Mouse (Mus musculus) lung, embryonic 15.5 days (tissue): Measurements from ENCODE around the gene R3hdml. TPM values are rescaled to one million over a fixed set of nuclear protein-coding genes. Genes with fewer than 3 reads are reported as not detected.

ENCODE experiments used
- ATAC-seq: fragments of 200-750 bp; cut with Nextera tagmentation; 2 replicates; pipeline ENCODE4 v1.8.0; 2017; ENCODE audit warnings: moderate number of reproducible peaks, borderline replicate concordance; ENCODE audit not compliant: low FRiP score, low TSS enrichment; ENCODE audit errors: extremely low read depth
- H3K27ac ChIP-seq: fragments of 300-500 bp; sonication (generic); 2 replicates; pipeline ENCODE4 v1.5.1; 2015; ENCODE audit warnings: moderate library complexity, mild to moderate bottlenecking, inconsistent platforms
- H3K27me3 ChIP-seq: fragments of 300-500 bp; sonication (generic); 2 replicates; pipeline ENCODE4 v1.6.1; 2015; ENCODE audit warnings: inconsistent platforms
- H3K36me3 ChIP-seq: fragments of 300-500 bp; sonication (generic); 2 replicates; pipeline ENCODE4 v1.6.1; 2015; ENCODE audit warnings: inconsistent platforms
- H3K4me1 ChIP-seq: fragments of 300-500 bp; sonication (generic); 2 replicates; pipeline ENCODE4 v1.6.1; 2015; ENCODE audit warnings: inconsistent platforms
- H3K4me2 ChIP-seq: fragments of 300-500 bp; sonication (generic); 2 replicates; pipeline ENCODE4 v1.6.1; 2015; ENCODE audit warnings: inconsistent platforms, mild to moderate bottlenecking, moderate library complexity
- H3K4me3 ChIP-seq: fragments of 300-500 bp; sonication (generic); 2 replicates; pipeline ENCODE4 v1.5.1; 2015; ENCODE audit warnings: mild to moderate bottlenecking, inconsistent platforms
- H3K9ac ChIP-seq: fragments of 300-500 bp; sonication (generic); 2 replicates; pipeline ENCODE4 v1.6.1; 2015; ENCODE audit warnings: inconsistent platforms
- H3K9me3 ChIP-seq: fragments of 300-500 bp; sonication (generic); 2 replicates; pipeline ENCODE4 v1.6.1; 2016; ENCODE audit warnings: inconsistent platforms
- WGBS: fragments of 180-500 bp; shearing (Covaris S2); methylation state at CpG from one replicate; pipeline ENCODE4 v1.1.7; 2015; 5-methylcytosine and 5-hydroxymethylcytosine counted together
- polyA plus RNA-seq: library from polyadenylated mRNA; unstranded; fragments of >200 nt; fragmentation: Nextera tagmentation; extraction: Ambion mirVana; gene quantifications from 2 replicates; pipeline ENCODE4 v1.2.1, GENCODE M21; 2015

The R3hdml gene
- polyA plus RNA-seq, 1 experiment from 2014 or later: 0.14 TPM

DNA sequence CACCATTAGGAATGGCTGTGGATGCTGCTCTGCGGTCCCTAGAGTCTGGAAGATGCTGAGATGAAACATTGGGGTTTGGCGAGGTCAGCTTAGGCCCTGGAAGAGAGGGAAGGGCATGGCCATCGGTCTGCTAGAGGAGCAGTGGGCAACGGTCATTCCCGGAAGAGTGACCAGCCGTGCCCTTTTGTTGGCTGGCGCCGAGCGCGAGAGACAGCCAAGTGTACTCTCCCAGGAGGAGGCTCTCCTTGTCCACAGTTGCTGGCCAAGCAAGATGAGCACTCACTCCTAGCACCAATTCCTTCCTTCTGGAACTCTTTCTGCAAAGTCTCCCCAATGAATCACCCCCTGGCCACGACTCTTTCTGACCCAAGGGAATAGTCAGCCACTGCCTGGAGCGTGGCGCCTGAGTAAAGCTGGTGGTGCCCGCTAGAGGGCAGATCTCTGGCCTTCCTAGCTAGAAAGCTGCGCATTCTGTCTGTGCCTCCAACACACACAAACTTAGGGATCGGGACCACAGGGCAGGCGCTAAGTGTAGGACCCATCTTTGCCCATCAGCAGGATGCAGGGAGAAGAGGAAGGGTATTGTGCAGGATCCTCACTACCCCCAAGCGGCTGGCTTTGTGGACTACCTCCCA is 11.8 kb upstream of the R3hdml start:
- Histone ChIP-seq H3K27ac (no peak overlapping the region), H3K9me3 (no peaks in the 10 kb centered on the region), H3K4me3 (no peak overlapping the region), H3K27me3 (peaks cover 37% of the 10 kb centered on the region), H3K9ac (no peak overlapping the region), H3K4me1 (no peaks in the 10 kb centered on the region), H3K36me3 (no peaks in the 10 kb centered on the region), H3K4me2 (no peak overlapping the region)
- no peak for ATAC-seq
- WGBS: 48% methylated on average over 18 of the region's 18 CpGs

DNA sequence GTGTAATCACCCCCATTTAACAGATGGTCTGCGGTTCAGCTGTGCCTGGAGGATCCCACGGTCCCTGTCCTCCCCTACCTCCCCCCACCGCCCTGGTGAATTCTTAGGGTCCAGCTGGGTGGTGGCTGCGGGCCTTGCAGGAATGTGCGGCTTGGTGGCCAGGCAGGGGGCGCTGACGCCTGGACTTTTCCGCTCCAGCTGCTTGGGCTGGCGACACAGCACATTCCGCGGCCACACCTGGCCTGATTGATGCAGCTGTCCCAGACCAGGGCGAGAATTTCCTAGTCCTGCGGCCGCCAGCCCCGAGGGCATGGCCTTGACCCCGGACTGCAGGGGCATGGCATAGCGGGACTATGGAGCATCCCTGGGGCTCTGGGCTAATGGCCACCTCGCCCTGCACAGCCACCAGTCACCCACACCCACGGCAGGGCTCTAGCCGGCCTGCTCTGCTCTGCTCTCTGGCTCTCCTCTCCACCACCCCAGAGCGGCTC is 10.5 kb upstream of the R3hdml start:
- no peaks in the 10 kb centered on the region for H3K36me3 ChIP-seq
- H3K9me3 ChIP-seq: no peaks in the 10 kb centered on the region
- H3K4me3 ChIP-seq: 0 out of 2 replicates have a peak overlapping the region, but pooled peaks have one; percentile 3
- WGBS: 2% methylated on average over 21 of the region's 21 CpGs
- H3K27me3 ChIP-seq: peaks cover 37% of the 10 kb centered on the region
- H3K9ac ChIP-seq: no peak overlapping the region
- H3K4me1 ChIP-seq: no peaks in the 10 kb centered on the region
- H3K4me2 ChIP-seq: peak overlapping the region; percentile 40
- peak; percentile 46; the same call in 1 of the 2 replicates for ATAC-seq
- no peak overlapping the region for H3K27ac ChIP-seq

DNA sequence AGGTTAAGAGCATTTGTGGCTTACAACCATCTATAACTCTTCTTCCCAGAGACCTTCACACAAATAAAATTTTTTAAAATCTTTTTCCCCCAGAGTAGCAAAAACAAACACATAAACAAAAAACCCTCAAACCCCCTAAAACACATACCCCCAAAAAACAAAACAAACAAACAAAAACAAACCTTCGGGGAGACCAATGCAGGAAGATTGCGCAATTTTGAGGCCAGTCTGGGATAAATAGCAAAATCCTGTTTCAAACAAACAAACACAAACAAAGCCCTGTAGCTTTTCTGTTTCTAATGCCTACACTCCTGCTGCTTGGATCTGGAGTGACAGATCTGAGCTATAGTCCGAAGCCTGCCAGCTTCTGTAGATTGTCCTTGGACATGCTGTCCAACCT is 4.8 kb upstream of the R3hdml start:
- no peak for ATAC-seq
- Histone ChIP-seq H3K36me3 (no peaks in the 10 kb centered on the region), H3K9me3 (no peaks in the 10 kb centered on the region), H3K9ac (no peak overlapping the region), H3K27me3 (peaks cover 14% of the 10 kb centered on the region), H3K4me1 (no peaks in the 10 kb centered on the region), H3K4me2 (no peak overlapping the region), H3K4me3 (no peak overlapping the region), H3K27ac (no peak overlapping the region)
- 78% methylated on average over 3 of the region's 3 CpGs for WGBS

DNA sequence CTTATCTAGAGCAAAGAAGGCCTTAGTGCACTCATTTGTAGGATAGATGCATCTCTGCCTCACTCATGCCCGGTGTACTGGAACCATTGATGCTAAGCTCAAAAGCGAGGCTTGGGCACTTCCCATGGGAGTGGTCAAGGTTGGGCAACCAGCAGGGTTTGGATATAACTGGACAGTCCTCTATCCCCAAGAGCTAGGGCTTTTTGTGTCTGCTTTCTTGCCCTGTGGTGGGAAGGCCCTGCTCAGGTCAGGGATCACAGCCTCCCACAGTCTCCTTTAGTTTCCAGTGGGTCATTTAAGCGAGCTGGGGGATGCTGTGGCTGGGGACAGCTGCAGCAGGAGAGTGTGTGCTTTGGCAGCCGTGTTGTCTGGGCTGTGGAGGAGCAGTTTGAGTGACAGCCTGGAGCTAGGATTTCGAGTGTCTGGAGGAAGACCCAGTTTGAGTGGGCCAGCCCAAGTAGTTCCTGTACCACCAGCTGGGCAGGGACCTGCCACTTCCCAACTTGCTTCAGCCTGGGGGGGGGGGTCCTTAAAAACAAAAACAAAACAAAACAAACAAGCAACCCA is 2.3 kb upstream of the R3hdml start:
- no peak for ATAC-seq
- no peaks in the 10 kb centered on the region for H3K9me3 ChIP-seq
- H3K27me3 ChIP-seq: no peaks in the 10 kb centered on the region
- H3K9ac ChIP-seq: no peak overlapping the region
- no peak overlapping the region for H3K27ac ChIP-seq
- no peak overlapping the region for H3K4me2 ChIP-seq
- H3K4me1 ChIP-seq: no peaks in the 10 kb centered on the region
- H3K4me3 ChIP-seq: no peak overlapping the region
- H3K36me3 ChIP-seq: no peaks in the 10 kb centered on the region
- 48% methylated on average over 5 of the region's 5 CpGs for WGBS

DNA sequence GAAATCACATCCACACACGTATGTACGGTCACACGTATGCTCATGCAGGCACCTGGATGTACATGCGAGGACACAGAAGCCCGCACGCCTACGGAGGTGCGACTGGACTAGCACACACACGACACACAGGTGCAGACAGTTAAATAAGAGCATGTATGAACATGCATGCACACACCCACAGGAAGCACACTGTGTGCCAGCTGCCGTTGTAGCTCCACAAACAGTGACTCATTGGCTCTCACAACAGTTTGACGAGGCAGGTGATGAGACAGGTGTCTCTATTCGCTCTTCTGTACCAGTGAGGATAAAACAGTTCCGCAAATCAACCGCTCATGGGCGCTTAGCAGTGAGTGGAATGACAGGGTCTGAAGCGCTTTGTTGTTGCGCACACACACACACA is 1.5 kb upstream of the R3hdml start:
- no peak overlapping the region for H3K4me3 ChIP-seq
- no peak overlapping the region for H3K9ac ChIP-seq
- H3K27me3 ChIP-seq: no peaks in the 10 kb centered on the region
- no peaks in the 10 kb centered on the region for H3K4me1 ChIP-seq
- no peaks in the 10 kb centered on the region for H3K9me3 ChIP-seq
- no peaks in the 10 kb centered on the region for H3K36me3 ChIP-seq
- ATAC-seq: no peak
- no peak overlapping the region for H3K4me2 ChIP-seq
- WGBS: 88% methylated on average over 17 of the region's 17 CpGs
- H3K27ac ChIP-seq: no peak overlapping the region

- Histone ChIP-seq H3K4me1 (no peaks in the 10 kb centered on the region), H3K27ac (no peak overlapping the region), H3K4me2 (no peak overlapping the region), H3K9ac (no peak overlapping the region), H3K27me3 (no peaks in the 10 kb centered on the region), H3K9me3 (no peaks in the 10 kb centered on the region), H3K36me3 (no peaks in the 10 kb centered on the region), H3K4me3 (no peak overlapping the region)
- no peak for ATAC-seq
- WGBS: 36% methylated on average over 7 of the region's 7 CpGs
Measured at GRCm38 (mm10) chr2:163491351-163491750, 767 bp upstream of the R3hdml start.

- Histone ChIP-seq H3K27ac (no peak overlapping the region), H3K4me3 (no peak overlapping the region), H3K4me1 (no peaks in the 10 kb centered on the region), H3K9ac (no peak overlapping the region), H3K27me3 (no peaks in the 10 kb centered on the region), H3K4me2 (no peak overlapping the region), H3K36me3 (no peaks in the 10 kb centered on the region), H3K9me3 (no peaks in the 10 kb centered on the region)
- ATAC-seq: no peak
- WGBS: 30% methylated on average over 5 of the region's 5 CpGs
Measured at GRCm38 (mm10) chr2:163493031-163493430, 913 bp downstream of the R3hdml start.

GRCm38 (mm10) chr2:163493976-163494375 is 1.9 kb downstream of the R3hdml start:
- ATAC-seq: no peak; the same call in 1 of the 2 replicates
- H3K4me3 ChIP-seq: no peak overlapping the region
- H3K36me3 ChIP-seq: no peaks in the 10 kb centered on the region

DNA sequence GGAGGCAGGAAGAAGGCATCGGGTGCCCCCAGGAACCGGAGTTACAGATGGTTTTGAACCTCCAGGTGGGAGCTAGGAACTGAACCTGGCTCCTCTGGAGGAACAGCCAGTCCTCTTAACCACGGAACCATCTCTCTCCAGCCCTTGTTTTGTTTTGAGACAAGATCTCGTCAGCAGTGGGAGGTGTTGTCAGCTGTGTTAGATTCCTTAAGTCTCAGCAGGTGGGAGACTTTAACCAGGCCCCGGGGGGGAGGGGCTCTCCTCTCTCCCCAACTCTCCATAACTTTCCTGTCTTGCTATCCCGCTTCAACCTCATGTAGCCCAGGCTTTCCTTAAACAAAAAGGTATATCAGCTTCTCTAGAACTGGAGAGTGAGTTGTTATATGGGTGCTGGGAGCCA is 2.3 kb downstream of the R3hdml start:
- whole genome bisulfite sequencing: 25% methylated on average over 6 of the region's 6 CpGs
- Histone ChIP-seq H3K4me3 (no peak overlapping the region), H3K9ac (no peak overlapping the region), H3K27ac (no peak overlapping the region), H3K36me3 (no peaks in the 10 kb centered on the region), H3K4me1 (no peaks in the 10 kb centered on the region), H3K4me2 (no peak overlapping the region), H3K9me3 (no peaks in the 10 kb centered on the region), H3K27me3 (no peaks in the 10 kb centered on the region)
- no peak for ATAC-seq

More at GRCm38 (mm10) chr2:163493976-163494375, 1.9 kb downstream of the R3hdml start:
- no peaks in the 10 kb centered on the region for H3K9me3 ChIP-seq
- no peak overlapping the region for H3K27ac ChIP-seq
- H3K4me2 ChIP-seq: no peak overlapping the region
- 20% methylated on average over 5 of the region's 5 CpGs for WGBS
- H3K27me3 ChIP-seq: no peaks in the 10 kb centered on the region
- no peaks in the 10 kb centered on the region for H3K4me1 ChIP-seq
- no peak overlapping the region for H3K9ac ChIP-seq

- Histone ChIP-seq H3K36me3 (no peaks in the 10 kb centered on the region), H3K9ac (no peak overlapping the region), H3K27me3 (no peaks in the 10 kb centered on the region), H3K9me3 (no peaks in the 10 kb centered on the region), H3K4me2 (no peak overlapping the region), H3K4me3 (no peak overlapping the region), H3K27ac (no peak overlapping the region), H3K4me1 (no peaks in the 10 kb centered on the region)
- WGBS: 76% methylated on average over 2 of the region's 2 CpGs
- no peak for ATAC-seq
Measured at GRCm38 (mm10) chr2:163502219-163502618, 10.1 kb downstream of the R3hdml start.

- no peak for ATAC-seq
- Histone ChIP-seq H3K9me3 (no peaks in the 10 kb centered on the region), H3K27ac (no peak overlapping the region), H3K4me3 (no peak overlapping the region), H3K27me3 (no peaks in the 10 kb centered on the region), H3K9ac (no peak overlapping the region), H3K36me3 (no peaks in the 10 kb centered on the region), H3K4me1 (no peaks in the 10 kb centered on the region), H3K4me2 (no peak overlapping the region)
- WGBS: 64% methylated on average over 7 of the region's 7 CpGs
Measured at GRCm38 (mm10) chr2:163503191-163503590, 11.1 kb downstream of the R3hdml start.

GRCm38 (mm10) chr2:163506300-163507004 is 14.3 kb downstream of the R3hdml start, which contains the start of gene Hnf4a:
TSS of gene Hnf4a (plus strand) at chr2:163506808.
- no peak for ATAC-seq
- no peaks in the 10 kb centered on the region for H3K36me3 ChIP-seq
- no peaks in the 10 kb centered on the region for H3K27me3 ChIP-seq
- no peak within 1 kb of the TSS for H3K4me2 ChIP-seq
- no peak within 1 kb of the TSS for H3K4me3 ChIP-seq
- WGBS: 62% methylated on average over 10 of the region's 10 CpGs
- no peak within 1 kb of the TSS for H3K9ac ChIP-seq
- no peaks in the 10 kb centered on the region for H3K4me1 ChIP-seq
- no peaks in the 10 kb centered on the region for H3K9me3 ChIP-seq
- no peak within 1 kb of the TSS for H3K27ac ChIP-seq
